Mouse (Mus musculus) E14TG2a.4 (cell line): ENCODE data around the gene Tyw1.

Source experiments
- H3K27me3 ChIP-seq: 2 replicates; pipeline ENCODE4 v1.6.1; 2014; ENCODE audit warnings: low read length, control low read depth; ENCODE audit not compliant: insufficient read depth
- H3K36me3 ChIP-seq: 2 replicates; pipeline ENCODE4 v1.6.1; 2014; ENCODE audit warnings: low read length, control low read depth; ENCODE audit not compliant: insufficient read depth
- H3K4me1 ChIP-seq: replicated peaks from 2 replicates; pipeline ENCODE4 v1.6.1; 2014; ENCODE audit warnings: low read depth, low read length, control low read depth
- H3K4me3 ChIP-seq: replicated peaks from 2 replicates; pipeline ENCODE4 v1.5.1; 2014; ENCODE audit warnings: mild to moderate bottlenecking, low read length
- H3K9me3 ChIP-seq: 2 replicates; pipeline ENCODE4 v1.6.1; 2014; ENCODE audit warnings: low read length, control low read depth
- CTCF ChIP-seq: conservative IDR thresholded peaks from 2 replicates; pipeline ENCODE4 v1.5.1; 2014; ENCODE audit warnings: low read length
- NANOG ChIP-seq: IDR thresholded peaks from 2 replicates; pipeline ENCODE4 v1.6.1; 2014; ENCODE audit warnings: borderline replicate concordance, low read length, mixed read lengths
- POU5F1 ChIP-seq: IDR thresholded peaks from 2 replicates; pipeline ENCODE4 v1.6.1; 2014; ENCODE audit warnings: low read length, borderline replicate concordance

The Tyw1 gene

GRCm38 (mm10) chr5:130310827-130311226, 55.4 kb downstream of the Tyw1 start:
- Histone ChIP-seq H3K4me3 (no peak overlapping the region), H3K27me3 (no peaks in the 10 kb centered on the region), H3K4me1 (peaks cover 35% of the 10 kb centered on the region), H3K9me3 (no peaks in the 10 kb centered on the region), H3K36me3 (peaks cover 44% of the 10 kb centered on the region)
- TF ChIP-seq NANOG, result no peak
- TF ChIP-seq CTCF, result no peak
- no peak for TF ChIP-seq POU5F1

DNA sequence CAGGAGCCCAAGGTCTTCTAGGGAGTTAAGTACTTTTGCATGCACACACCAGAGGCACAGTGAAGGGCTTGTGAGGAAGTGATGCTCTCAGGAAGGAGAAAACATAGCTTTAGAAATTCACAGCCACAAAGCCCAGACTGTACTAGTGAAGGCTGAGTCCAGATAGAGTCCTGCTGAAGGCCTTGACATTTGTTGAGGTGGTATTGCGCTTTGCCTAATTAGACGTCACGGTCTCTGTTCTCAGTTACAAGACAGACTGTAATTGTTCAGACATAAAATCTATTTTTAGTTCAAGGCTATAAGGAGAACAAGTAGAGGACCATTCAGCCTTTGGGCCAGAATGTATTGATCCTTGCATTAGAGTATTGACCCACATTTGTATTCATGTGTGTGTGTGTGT, 58.1 kb downstream of the Tyw1 start:
- Histone ChIP-seq H3K36me3 (peaks cover 59% of the 10 kb centered on the region), H3K9me3 (no peaks in the 10 kb centered on the region), H3K4me3 (no peak overlapping the region), H3K4me1 (peaks cover 15% of the 10 kb centered on the region), H3K27me3 (no peaks in the 10 kb centered on the region)
- TF ChIP-seq NANOG (no peak), CTCF (no peak), POU5F1 (no peak)

GRCm38 (mm10) chr5:130314926-130315325, 59.5 kb downstream of the Tyw1 start:
- peaks cover 64% of the 10 kb centered on the region for H3K36me3 ChIP-seq
- H3K4me1 ChIP-seq, result peaks cover 7% of the 10 kb centered on the region
- TF ChIP-seq CTCF, result peak; percentile 79
- TF ChIP-seq POU5F1, result no peak
- no peak overlapping the region for H3K4me3 ChIP-seq
- no peaks in the 10 kb centered on the region for H3K9me3 ChIP-seq
- H3K27me3 ChIP-seq, result no peaks in the 10 kb centered on the region

- H3K36me3 ChIP-seq, result peaks cover 58% of the 10 kb centered on the region
- no peaks in the 10 kb centered on the region for H3K9me3 ChIP-seq
- H3K4me3 ChIP-seq, result no peak overlapping the region
- no peaks in the 10 kb centered on the region for H3K27me3 ChIP-seq
- TF ChIP-seq NANOG, result no peak
- no peak for TF ChIP-seq CTCF
- peaks cover 14% of the 10 kb centered on the region for H3K4me1 ChIP-seq
Observed at GRCm38 (mm10) chr5:130316321-130316720, 60.9 kb downstream of the Tyw1 start.

- no peak overlapping the region for H3K4me3 ChIP-seq
- H3K9me3 ChIP-seq, result 0 out of 2 replicates have a peak, but pooled peaks cover 3% of the 10 kb centered on the region
- H3K4me1 ChIP-seq, result peaks cover 14% of the 10 kb centered on the region
- H3K27me3 ChIP-seq, result no peaks in the 10 kb centered on the region
- H3K36me3 ChIP-seq, result peaks cover 52% of the 10 kb centered on the region
- TF ChIP-seq CTCF (no peak), NANOG (no peak), POU5F1 (no peak)
Observed at GRCm38 (mm10) chr5:130319783-130320182, 64.4 kb downstream of the Tyw1 start.

GRCm38 (mm10) chr5:130320485-130320884, 65.1 kb downstream of the Tyw1 start:
- no peak for TF ChIP-seq NANOG
- no peak for TF ChIP-seq CTCF
- TF ChIP-seq POU5F1, result no peak
- H3K27me3 ChIP-seq, result no peaks in the 10 kb centered on the region

DNA sequence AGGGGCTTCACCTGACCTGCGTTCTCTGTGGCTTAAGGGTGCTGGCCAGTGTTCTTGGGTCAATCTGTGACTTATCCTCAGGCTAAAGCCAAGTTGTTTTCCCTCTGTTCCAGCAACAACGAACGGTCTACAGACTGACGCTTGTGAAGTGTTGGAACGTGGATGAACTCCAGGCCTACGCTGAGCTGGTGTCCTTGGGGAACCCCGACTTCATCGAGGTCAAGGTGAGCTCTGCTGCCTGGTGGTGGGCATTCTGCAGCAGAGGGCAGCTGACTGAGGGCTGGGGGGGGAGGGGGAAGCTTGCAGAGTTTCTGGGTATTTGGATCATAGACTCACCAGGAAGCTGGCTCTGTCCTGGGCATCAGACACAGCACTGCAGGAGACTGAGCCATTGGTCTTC, 70.1 kb downstream of the Tyw1 start:
- Histone ChIP-seq H3K4me1 (peaks cover 6% of the 10 kb centered on the region), H3K27me3 (no peaks in the 10 kb centered on the region), H3K9me3 (0 out of 2 replicates have a peak, but pooled peaks cover 3% of the 10 kb centered on the region), H3K4me3 (no peak overlapping the region), H3K36me3 (peaks cover 59% of the 10 kb centered on the region)
- TF ChIP-seq CTCF (no peak), NANOG (no peak), POU5F1 (no peak)

More at GRCm38 (mm10) chr5:130320485-130320884, 65.1 kb downstream of the Tyw1 start:
- H3K9me3 ChIP-seq, result 0 out of 2 replicates have a peak, but pooled peaks cover 3% of the 10 kb centered on the region
- H3K4me1 ChIP-seq, result peaks cover 14% of the 10 kb centered on the region
- peaks cover 57% of the 10 kb centered on the region for H3K36me3 ChIP-seq
- no peak overlapping the region for H3K4me3 ChIP-seq

DNA sequence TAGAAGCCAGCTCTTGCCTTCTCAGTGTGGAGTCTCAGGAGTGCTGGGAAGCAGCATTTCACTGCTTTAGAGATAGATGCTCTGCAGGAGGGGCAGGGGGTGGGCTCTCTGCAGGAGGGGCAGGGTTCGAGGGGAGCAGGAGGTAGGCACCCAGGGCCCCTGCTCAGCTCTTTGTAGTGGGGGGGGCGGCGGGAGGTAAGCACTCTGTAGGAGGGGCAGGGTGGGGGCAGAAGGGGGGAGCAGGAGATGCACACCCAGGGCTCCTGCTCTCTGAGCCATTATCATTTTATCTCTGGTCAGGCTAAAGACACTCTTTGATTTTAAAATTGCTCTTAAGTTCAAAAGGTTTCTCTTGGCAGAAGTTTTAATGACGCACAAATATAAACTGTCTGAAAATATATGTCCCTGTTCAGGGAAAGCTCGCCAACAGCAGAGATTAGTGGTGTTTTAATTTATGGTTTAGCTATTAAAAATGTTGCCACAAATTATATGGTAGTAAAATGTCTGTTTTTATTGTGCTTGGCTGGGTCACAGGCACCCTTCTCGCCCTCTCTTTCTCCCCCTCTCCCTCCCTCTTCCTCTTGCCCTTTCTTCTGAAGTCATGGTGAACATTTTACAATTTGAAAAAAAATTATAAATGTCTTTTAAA, 72.3 kb downstream of the Tyw1 start:
- H3K4me1 ChIP-seq, result no peaks in the 10 kb centered on the region
- no peaks in the 10 kb centered on the region for H3K27me3 ChIP-seq
- H3K4me3 ChIP-seq, result no peak overlapping the region
- 0 out of 2 replicates have a peak, but pooled peaks cover 3% of the 10 kb centered on the region for H3K9me3 ChIP-seq
- peaks cover 62% of the 10 kb centered on the region for H3K36me3 ChIP-seq
- no peak for TF ChIP-seq NANOG
- no peak for TF ChIP-seq POU5F1
- no peak for TF ChIP-seq CTCF

- Histone ChIP-seq H3K27me3 (no peaks in the 10 kb centered on the region), H3K4me3 (no peak overlapping the region)
- no peak for TF ChIP-seq CTCF
- no peak for TF ChIP-seq NANOG
- no peak for TF ChIP-seq POU5F1
Observed at GRCm38 (mm10) chr5:130328366-130328765, 72.9 kb downstream of the Tyw1 start.

More at GRCm38 (mm10) chr5:130328366-130328765, 72.9 kb downstream of the Tyw1 start:
- Histone ChIP-seq H3K36me3 (peaks cover 63% of the 10 kb centered on the region), H3K4me1 (no peaks in the 10 kb centered on the region), H3K9me3 (0 out of 2 replicates have a peak, but pooled peaks cover 3% of the 10 kb centered on the region)
